Mouse (Mus musculus): ENCODE measurements at regions not wholly inside any gene's neighbourhood (a gene's known extent, or its start where the extent isn't known, plus 50 kb on each side); places are given as distances from the start of the nearest gene placed in this dataset.

DNA sequence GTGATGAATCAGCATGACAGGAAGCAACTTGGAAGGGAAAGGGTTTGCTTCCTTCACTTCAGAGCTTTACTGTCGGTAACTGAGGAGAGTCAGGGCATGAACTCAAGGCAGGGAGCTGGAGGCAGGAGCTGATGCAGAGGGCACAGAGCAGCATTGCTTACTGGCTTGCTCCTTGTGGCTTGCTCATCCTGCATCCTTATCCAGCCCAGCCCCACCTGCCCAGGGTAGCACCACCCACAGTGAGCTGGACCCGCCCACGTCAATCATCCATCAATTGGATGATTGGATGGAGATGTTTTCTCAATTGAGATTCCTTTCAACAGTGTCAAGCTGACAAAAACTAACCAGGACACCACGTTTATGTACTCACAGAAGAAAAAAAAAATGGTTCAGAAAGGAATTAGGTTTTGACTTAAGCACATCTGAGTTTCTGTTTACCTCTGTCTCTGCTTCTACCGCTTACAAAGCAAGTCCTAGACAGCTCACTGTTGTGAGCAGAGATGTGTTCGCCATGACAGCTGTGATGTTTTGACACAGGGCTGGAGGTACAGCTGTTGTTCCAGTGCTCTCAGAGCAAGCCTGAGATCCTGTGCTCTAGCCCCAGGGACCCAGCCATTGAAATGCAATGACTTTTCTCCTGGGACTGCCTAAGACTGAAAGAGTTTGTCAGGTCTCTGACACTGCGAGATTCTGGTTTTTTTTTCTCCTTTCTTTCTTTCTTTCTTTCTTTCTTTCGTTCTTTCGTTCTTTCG, 186.6 kb upstream of the Hes1 start:
- DNase-seq = no peak

GRCm38 (mm10) chr16:29879665-29880064, 184.5 kb upstream of the Hes1 start:
- no peak for DNase-seq

DNA sequence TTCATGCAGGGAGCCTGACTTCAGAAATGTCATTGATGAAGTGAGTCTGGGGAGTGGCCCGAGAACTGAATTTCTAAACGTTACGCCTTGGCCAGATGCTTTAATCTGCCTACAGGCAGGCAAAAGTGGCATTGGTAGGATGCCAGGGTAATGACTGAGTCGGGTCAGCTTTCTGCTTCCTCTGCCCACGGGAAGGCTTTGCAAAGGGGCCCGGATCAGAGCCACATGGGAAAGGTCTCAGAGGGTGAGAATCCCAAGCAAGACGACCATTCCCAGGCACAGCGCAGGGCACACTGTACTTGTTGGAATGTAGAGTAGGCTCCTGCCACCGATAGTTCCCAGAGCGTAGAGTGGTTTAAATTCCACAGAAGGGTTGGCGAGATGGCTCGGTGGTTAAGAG, 182.7 kb upstream of the Hes1 start:
- DNase-seq = peak; percentile 43

- peak; percentile 77 for DNase-seq
Measured at GRCm38 (mm10) chr16:29882226-29882972, 181.8 kb upstream of the Hes1 start.

DNA sequence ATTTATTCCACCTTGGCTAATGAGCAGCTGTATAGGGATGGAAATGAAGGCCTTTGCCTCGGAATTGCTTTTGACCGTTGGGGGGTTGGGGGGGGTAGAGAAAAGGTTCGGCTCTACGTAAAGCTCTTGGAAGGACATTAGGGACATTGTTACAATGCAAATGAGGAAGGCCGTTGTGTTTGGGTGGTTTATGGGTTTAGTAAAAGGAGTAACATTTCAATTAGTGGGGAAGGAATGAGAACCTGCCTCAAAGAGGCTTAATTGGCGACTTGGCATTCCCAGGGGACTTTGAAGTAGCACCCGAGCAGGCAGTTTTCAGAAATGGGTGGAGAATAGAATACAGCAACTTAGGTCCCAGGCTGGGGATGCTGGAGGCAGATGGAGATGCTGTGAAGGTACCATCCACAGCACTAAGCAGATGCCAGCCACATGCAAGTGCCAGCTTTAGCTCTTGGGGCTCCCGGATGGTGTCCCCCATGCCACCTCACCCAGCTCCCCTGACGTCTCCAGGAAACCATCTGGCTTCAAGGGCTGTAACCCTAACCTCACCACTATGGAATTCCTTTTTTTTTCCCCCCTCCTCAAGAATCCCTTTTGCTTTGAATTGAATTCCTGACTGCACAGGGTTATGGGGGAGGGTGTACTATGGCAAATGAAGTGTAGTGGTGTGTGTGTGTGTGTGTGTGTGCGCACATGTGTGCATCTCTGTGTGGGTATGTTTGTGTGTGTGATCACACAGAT, 180.8 kb upstream of the Hes1 start:
- DNase-seq = no peak

GRCm38 (mm10) chr16:29884899-29885298, 179.3 kb upstream of the Hes1 start:
- no peak for DNase-seq

- DNase-seq = peak; percentile 28
Measured at GRCm38 (mm10) chr16:29886755-29887154, 177.4 kb upstream of the Hes1 start.

DNA sequence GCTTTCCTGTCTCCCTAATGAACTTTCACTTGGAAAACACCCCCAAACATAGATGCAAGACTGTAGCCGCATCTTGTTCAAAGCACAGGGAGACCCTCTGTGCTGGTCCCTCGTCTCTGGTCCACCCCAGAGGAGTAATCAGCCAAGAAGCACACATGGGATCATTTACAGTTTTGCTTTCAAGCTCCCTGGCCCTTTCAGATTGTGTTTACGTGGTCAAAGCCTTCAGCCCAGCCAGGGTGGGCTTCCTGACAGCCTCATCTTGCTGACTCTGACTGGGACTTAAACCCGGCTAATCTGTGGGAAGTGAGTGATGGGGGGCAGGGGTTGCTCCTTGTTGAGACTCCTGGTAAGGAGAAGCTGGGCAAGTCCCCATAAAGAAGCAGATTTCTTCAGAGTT, 174.8 kb upstream of the Hes1 start:
- no peak for DNase-seq

GRCm38 (mm10) chr16:29891472-29891871, 172.7 kb upstream of the Hes1 start:
- DNase-seq = no peak

DNA sequence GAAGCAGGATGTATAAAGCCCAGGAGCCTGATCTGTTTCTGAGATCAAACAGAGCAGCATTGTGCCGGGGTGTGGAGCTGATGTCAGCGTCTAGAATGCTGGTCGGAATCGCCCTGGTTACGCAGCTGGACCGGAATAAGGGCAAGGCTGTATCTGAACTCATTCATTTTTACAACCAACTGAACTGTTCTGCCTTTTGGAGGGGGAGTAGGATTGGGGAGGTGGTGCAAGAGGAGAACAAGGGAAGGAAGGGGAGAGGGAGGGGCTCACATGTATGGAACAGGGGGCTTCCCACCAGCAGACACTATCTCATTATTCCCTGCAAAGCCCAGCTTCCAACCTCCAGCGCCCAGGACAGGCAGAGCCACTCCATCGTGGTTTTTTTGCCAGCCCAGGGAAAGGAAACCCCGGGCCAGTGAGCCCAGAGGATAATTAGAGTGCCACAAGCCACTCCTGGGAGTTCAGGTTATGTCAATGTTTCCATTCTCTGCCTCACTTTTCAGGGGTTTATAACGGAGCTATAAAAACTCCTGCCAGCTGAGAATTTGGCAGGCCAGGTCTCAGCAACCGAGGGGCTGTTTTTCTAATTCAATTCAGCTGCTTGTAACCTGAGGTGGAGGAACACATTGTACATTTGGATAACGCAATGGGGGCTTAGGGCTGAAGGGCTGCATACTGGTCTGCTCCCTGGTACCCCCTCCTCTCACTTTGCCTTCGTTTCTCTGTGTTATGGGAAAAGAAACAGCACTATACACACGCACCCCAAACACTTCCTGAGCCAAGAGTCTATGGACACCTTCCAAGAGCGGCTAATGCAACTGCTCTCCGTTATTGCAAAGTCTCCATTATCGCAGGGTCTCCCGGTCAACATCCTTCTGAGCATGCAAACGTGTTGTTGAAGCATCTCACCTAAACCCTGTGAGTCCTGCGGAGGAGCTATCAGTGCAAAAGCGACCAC, 170.0 kb upstream of the Hes1 start:
- peak; percentile 38 for DNase-seq

GRCm38 (mm10) chr16:29896393-29896792, 167.8 kb upstream of the Hes1 start:
- no peak for DNase-seq

DNA sequence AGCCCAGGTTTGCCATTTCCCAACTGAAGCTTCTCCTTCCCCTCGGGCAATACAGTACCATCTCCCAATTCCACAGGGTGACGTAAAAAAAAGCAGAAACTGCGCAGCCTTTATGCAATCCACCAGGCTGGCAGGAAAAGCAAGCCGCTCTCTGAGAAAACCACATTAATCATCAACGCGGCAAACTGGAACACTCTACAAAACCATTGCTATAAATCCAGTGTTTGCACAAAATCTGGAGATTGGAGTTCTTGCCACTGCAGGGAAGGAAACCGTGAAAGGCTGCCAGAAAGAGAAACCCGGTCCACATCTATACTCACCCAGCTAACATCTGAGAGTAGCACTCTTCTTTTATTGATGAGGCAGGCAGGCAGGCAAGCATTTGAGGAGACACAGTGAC, 160.7 kb upstream of the Hes1 start:
- peak; percentile 34 for DNase-seq

- no peak for DNase-seq
Measured at GRCm38 (mm10) chr16:29904183-29904775, 159.9 kb upstream of the Hes1 start.

DNA sequence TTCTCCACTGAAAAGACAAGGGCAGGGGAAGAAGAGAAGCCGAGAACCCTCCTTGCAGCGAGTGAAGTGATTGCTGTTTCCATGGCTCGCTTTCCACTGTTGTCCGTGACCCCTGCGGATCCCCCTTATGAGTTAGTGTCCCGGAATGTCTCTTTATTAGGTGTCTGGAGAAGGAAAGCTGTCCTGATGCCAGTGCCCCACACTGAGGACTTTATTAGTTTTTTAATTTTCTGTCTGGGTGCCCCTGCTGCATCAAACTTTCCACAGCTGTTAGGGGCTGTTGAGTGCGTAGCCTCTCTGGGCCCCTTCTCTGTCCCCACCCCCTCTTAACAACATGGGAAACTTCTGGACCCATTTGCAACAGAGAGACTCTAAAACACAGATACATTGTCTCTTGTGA, 156.9 kb upstream of the Hes1 start:
- DNase-seq = no peak

DNA sequence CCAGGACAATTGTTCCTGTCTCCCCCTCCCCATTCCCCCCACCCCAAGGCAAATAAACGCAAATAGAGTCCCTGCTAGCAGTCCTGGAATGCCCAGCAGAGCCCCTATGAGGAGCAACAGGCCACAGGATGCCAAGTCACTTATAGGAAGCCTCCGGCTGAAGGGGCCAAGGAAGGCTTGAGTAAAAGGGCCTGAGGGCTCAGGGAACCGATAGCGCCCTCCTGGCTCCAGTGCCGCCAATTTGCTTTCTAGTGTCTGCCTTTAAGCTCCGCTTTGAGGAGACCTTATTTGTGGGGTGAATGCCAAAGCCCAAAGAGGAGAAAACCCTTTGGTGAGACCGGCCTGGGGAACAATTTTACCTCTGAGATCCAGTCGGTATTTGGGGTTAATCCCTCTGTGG, 156.2 kb upstream of the Hes1 start:
- DNase-seq = no peak

GRCm38 (mm10) chr16:29909923-29910465, 154.2 kb upstream of the Hes1 start:
- DNase-seq = no peak

GRCm38 (mm10) chr16:29911164-29911571, 153.0 kb upstream of the Hes1 start:
- no peak for DNase-seq

DNA sequence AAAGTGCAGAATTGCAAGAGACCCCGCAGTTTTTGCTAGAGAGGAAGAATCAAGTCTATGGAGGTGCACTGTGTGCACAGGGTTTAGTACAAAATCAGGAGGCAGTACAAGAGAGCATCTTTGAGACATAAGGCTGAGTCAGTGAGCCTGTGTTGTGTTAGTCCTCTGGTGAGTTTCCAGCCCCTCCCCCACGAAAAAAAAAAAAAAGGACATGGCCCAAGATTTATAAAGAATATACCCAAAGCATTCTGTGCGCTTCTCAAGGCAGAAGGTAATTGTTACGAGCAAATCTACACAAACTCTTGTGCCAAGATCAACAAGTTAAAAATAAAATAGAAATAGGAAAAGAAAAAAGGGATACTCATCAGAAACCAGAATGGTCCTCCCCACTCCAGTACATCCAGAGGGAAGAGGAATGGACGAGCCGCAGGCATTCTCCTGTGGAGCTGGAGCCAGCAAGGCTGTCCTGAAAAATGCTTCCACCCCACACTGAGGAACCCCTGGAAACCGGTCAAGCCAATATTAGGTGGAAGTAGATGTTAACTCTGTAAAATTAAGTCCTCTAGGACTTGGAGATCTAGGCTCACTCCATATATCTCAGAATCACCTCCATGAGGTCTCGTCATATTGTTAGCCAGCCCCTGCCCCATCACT, 150.7 kb upstream of the Hes1 start:
- DNase-seq = no peak

DNA sequence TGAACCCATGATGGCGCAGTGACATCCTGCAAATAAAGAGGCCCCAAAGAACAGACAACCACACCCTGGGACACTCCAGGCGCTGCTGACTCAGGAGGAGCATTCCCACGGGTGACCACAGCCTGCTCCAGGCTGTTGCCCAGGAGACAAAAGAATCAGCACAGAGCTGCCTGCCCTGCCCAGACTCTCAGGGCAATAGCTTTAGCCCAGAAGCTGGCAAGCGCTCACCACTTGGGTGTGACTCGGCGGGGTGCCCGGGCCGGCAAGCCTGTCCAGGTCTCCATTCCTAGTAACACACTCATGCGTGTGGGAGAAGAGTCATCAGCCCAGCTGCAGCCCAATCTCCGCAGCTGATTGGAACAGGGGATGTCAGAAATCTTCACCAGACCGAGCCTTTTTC, 148.8 kb upstream of the Hes1 start:
- peak; percentile 87 for DNase-seq

DNA sequence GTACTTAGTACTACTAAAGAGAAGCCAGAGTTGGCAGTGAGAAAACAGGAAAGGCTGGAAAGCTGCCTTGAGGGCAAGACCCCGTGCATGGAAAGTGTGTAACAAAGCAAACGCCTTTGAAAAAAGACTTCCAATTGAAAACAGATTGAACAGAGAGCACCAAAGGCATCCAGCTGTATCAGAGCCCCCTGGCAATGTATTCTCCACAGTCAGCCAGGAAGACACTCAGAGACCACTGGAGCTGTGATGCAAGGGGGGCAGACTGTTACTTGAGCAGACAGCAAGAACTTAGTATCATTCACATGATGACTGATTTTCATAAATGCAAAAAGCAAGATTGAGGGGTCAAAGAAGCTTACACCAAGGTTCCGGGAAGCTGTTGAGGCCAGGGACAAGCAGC, 146.2 kb upstream of the Hes1 start:
- DNase-seq = no peak

- DNase-seq = no peak
Measured at GRCm38 (mm10) chr16:29918396-29918795, 145.8 kb upstream of the Hes1 start.

All from lung, postnatal 14 days (tissue).